Mouse (Mus musculus) heart, adult 9 months (tissue): ENCODE measurements around the gene Oma1.

ENCODE experiments used
- DNase-seq, 2 experiments: peaks; one replicate each; pipeline ENCODE4 v3.0.0; 2022; ENCODE audit warnings: low spot score in 2 of 2

Gene Oma1

GRCm38 (mm10) chr4:103313587-103314525 lies at the start of gene Oma1:
Oma1 (plus strand) TSS chr4:103313812.
- peak; percentile 97 to 98 for DNase-seq

GRCm38 (mm10) chr4:103263812-103264396 lies 49.7 kb upstream of the Oma1 start:
- no peak for DNase-seq

- no peak for DNase-seq
Observed at GRCm38 (mm10) chr4:103265166-103265565, 48.4 kb upstream of the Oma1 start.

GRCm38 (mm10) chr4:103269336-103269735 lies 44.3 kb upstream of the Oma1 start:
- no peak for DNase-seq

GRCm38 (mm10) chr4:103273021-103273420 lies 40.6 kb upstream of the Oma1 start:
- DNase-seq: no peak

- no peak for DNase-seq
Observed at GRCm38 (mm10) chr4:103288342-103288741, 25.3 kb upstream of the Oma1 start.

GRCm38 (mm10) chr4:103290763-103291162 lies 22.8 kb upstream of the Oma1 start, which contains the start of gene 4921539E11Rik:
4921539E11Rik (minus strand) TSS chr4:103290863.
- DNase-seq: no peak

- DNase-seq: no peak
Observed at GRCm38 (mm10) chr4:103299342-103299741, 14.3 kb upstream of the Oma1 start.

- DNase-seq: no peak
Observed at GRCm38 (mm10) chr4:103303851-103304250, 9.8 kb upstream of the Oma1 start.

GRCm38 (mm10) chr4:103314526-103314910 lies 906 bp downstream of the Oma1 start:
- no peak for DNase-seq

GRCm38 (mm10) chr4:103315861-103316260 lies 2.2 kb downstream of the Oma1 start:
- DNase-seq: no peak

- DNase-seq: no peak
Observed at GRCm38 (mm10) chr4:103321461-103321860, 7.8 kb downstream of the Oma1 start.

- DNase-seq: no peak
Observed at GRCm38 (mm10) chr4:103324688-103325451, 11.3 kb downstream of the Oma1 start.

- DNase-seq: peak in 1 of 2 experiments; percentile 35
Observed at GRCm38 (mm10) chr4:103326994-103327393, 13.4 kb downstream of the Oma1 start.

GRCm38 (mm10) chr4:103329348-103329747 lies 15.7 kb downstream of the Oma1 start:
- DNase-seq: no peak

GRCm38 (mm10) chr4:103335134-103335533 lies 21.5 kb downstream of the Oma1 start:
- no peak for DNase-seq

GRCm38 (mm10) chr4:103340726-103341125 lies 27.1 kb downstream of the Oma1 start:
- DNase-seq: peak in 1 of 2 experiments; percentile 35

GRCm38 (mm10) chr4:103341620-103342019 lies 28.0 kb downstream of the Oma1 start:
- DNase-seq: no peak

- DNase-seq: peak; percentile 24 to 44
Observed at GRCm38 (mm10) chr4:103346058-103346457, 32.4 kb downstream of the Oma1 start.

GRCm38 (mm10) chr4:103346849-103347248 lies 33.2 kb downstream of the Oma1 start:
- no peak for DNase-seq

GRCm38 (mm10) chr4:103349219-103349618 lies 35.6 kb downstream of the Oma1 start:
- DNase-seq: no peak

GRCm38 (mm10) chr4:103352926-103353325 lies 39.3 kb downstream of the Oma1 start:
- no peak for DNase-seq
